Mouse (Mus musculus) hindbrain, embryonic 15.5 days (tissue): ENCODE results near the gene Dnajb14. TPM values are rescaled to one million over a fixed set of nuclear protein-coding genes. Genes with fewer than 3 reads are reported as not detected.

Source experiments
- ATAC-seq: fragments of 200-750 bp; cut with Nextera tagmentation; 2 replicates; pipeline ENCODE4 v1.8.0; 2017; ENCODE audit warnings: low read depth, moderate number of reproducible peaks, moderate TSS enrichment; ENCODE audit not compliant: low FRiP score
- H3K27ac ChIP-seq: fragments of 300-500 bp; sonication (generic); replicated peaks from 2 replicates; pipeline ENCODE4 v1.5.1; 2015; ENCODE audit warnings: mild to moderate bottlenecking, inconsistent platforms
- H3K27me3 ChIP-seq: fragments of 300-500 bp; sonication (generic); 2 replicates; pipeline ENCODE4 v1.6.1; 2015; ENCODE audit warnings: control low read depth, inconsistent platforms
- H3K36me3 ChIP-seq: fragments of 300-500 bp; sonication (generic); 2 replicates; pipeline ENCODE4 v1.6.1; 2015; ENCODE audit warnings: control low read depth, inconsistent platforms
- H3K4me1 ChIP-seq: fragments of 300-500 bp; sonication (generic); replicated peaks from 2 replicates; pipeline ENCODE4 v1.6.1; 2015; ENCODE audit warnings: control low read depth, inconsistent platforms
- H3K4me2 ChIP-seq: fragments of 300-500 bp; sonication (generic); 2 replicates; pipeline ENCODE4 v1.6.1; 2015; ENCODE audit warnings: moderate library complexity, mild to moderate bottlenecking, inconsistent platforms
- H3K4me3 ChIP-seq: fragments of 300-500 bp; sonication (generic); 2 replicates; pipeline ENCODE4 v1.5.1; 2015; ENCODE audit warnings: mild to moderate bottlenecking, inconsistent platforms
- H3K9ac ChIP-seq: fragments of 300-500 bp; sonication (generic); 2 replicates; pipeline ENCODE4 v1.6.1; 2015; ENCODE audit warnings: inconsistent platforms
- H3K9me3 ChIP-seq: fragments of 300-500 bp; sonication (generic); 2 replicates; pipeline ENCODE4 v1.6.1; 2016; ENCODE audit warnings: control low read depth, inconsistent platforms
- WGBS: fragments of 180-500 bp; shearing (Covaris S2); methylation state at CpG from one replicate; pipeline ENCODE4 v1.1.7; 2015; 5-methylcytosine and 5-hydroxymethylcytosine counted together
- polyA plus RNA-seq: library from polyadenylated mRNA; unstranded; fragments of >200 nt; fragmentation: Nextera tagmentation; extraction: Ambion mirVana; gene quantifications from 2 replicates; pipeline ENCODE4 v1.2.1, GENCODE M21; 2015

Dnajb14 gene
- polyA plus RNA-seq = 16.7 and 17.7 TPM in 2 replicates

DNA sequence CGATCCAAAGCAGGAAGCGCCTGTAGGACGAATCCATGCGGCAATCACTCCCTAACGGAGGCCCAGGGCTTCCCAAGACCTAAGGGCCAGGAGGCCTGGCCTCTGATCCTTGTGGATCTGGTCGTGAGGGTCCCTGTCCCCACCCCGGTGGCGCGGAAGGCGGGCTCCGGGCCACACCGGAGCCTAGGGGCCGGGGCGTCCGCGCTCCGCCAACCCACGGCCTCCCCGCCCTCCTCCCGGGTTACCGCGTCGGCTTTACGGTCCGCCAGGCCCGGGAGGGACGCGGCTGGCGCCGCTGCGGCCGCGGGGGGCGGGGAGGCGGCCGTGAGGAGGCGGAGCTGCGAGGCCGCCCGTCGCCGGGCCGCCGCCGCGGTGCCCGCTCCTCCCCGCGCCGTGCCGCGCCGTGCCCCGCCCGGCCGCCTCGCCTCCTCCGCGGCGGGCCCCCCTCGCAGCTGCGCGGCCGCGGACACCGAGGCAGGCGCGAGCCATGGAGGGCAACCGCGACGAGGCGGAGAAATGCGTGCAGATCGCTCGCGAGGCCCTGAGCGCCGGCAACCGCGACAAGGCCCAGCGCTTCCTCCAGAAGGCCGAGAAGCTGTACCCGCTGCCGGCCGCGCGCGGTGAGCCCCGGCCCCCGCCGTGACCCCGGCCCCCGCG lies at the start of gene Dnajb14:
Gene Dnajb14 (plus strand): TSS at position 239 of the 657 bp plus-strand sequence.
- Histone ChIP-seq H3K4me3 (peak within 1 kb of the TSS; percentile 75), H3K36me3 (no peaks in the 10 kb centered on the region)
- under 1% methylated on average over 69 of the region's 94 CpGs for WGBS

DNA sequence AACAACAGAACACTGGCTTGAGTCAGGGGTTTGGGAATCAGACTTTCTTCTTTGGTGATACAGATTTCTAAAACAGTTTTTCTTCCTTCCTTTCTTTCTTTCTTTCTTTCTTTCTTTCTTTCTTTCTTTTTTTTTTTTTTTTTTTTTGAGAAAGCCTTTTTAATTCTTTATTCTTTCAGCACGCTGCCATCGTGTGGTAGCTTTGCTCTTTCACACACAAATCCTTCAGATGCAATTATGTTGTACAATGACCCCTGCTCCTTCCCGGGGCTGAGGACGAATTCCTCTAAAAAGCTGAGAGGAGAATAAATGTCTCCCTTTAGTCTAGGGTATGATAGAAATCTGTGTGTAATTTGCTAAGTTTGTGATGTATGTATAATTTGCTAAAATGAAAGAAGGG lies 48.8 kb upstream of the Dnajb14 start:
- WGBS = 15% methylated on average over 4 of the region's 4 CpGs
- Histone ChIP-seq H3K4me2 (no peak overlapping the region), H3K27me3 (no peaks in the 10 kb centered on the region), H3K27ac (no peak overlapping the region), H3K9me3 (no peaks in the 10 kb centered on the region), H3K36me3 (no peaks in the 10 kb centered on the region), H3K4me1 (no peaks in the 10 kb centered on the region), H3K9ac (no peak overlapping the region), H3K4me3 (no peak overlapping the region)
- ATAC-seq = no peak

More for the DNA sequence above, at the start of gene Dnajb14:
- Histone ChIP-seq H3K9ac (peak within 1 kb of the TSS; percentile 85), H3K27ac (peak within 1 kb of the TSS; percentile 96), H3K27me3 (no peaks in the 10 kb centered on the region), H3K9me3 (no peaks in the 10 kb centered on the region), H3K4me1 (peaks cover 34% of the 10 kb centered on the region), H3K4me2 (peak within 1 kb of the TSS; percentile 76)
- peak; percentile 5; the same call in 1 of the 2 replicates for ATAC-seq

DNA sequence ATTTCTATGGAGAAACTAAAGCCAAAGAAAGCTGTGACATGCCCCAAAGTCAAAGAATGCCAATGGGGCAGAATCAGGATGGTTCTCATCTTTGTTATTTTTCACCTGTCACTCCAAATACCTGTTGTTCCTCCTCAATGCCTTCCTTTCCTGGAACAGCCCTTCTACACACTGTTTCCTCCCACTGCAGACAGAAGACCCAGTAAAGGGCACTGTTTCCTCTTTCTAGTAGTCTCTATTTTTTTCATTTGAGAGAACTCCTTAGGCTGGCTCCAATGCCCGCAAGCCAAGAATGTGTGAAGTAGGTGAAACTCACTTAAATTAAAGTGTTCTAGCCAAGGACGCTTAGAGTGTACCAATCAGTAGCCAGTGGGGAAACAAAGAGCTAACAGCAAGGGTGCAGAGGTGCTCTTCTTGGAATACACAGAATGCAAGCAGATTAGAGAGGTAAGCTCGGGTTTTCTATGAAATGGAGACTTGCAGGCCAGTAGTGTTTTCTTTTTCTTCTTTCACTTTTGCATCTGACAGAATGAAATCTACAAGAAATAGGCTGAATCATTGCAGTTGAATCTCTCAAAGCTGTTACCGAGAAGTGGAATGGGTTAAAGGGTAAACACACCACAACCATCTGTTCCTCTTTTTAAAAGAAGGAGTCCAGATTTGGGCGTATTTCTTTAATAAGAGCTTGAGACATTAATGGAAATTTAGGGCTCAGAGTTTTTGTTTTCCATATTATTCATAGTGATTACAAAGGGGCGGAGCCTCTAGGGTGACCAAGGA lies 46.6 kb upstream of the Dnajb14 start:
- Histone ChIP-seq H3K4me3 (no peak overlapping the region), H3K27ac (no peak overlapping the region), H3K27me3 (no peaks in the 10 kb centered on the region), H3K4me1 (no peaks in the 10 kb centered on the region), H3K4me2 (no peak overlapping the region), H3K9me3 (no peaks in the 10 kb centered on the region), H3K9ac (no peak overlapping the region), H3K36me3 (no peaks in the 10 kb centered on the region)
- no peak for ATAC-seq
- WGBS = 87% methylated on average over 6 of the region's 6 CpGs

DNA sequence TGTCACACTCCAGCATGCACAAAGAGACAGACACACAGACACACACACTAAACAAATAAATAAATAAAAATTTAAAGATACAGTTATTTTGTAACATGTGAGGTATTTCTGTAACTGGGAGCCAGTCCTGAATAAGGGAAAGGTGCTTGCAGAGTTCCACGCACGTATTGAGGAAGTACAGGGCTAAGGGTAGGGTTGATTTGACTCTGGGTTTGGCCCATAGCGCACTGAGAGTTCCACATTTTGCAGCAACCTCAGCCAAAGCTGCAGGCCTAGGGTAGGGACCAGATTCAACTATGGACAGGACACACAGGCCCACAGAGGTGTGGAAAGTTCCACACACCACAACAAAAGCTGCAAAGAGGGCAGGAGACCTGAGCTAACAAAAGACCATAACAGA lies 44.2 kb upstream of the Dnajb14 start:
- no peak overlapping the region for H3K27ac ChIP-seq
- H3K36me3 ChIP-seq = no peaks in the 10 kb centered on the region
- H3K9ac ChIP-seq = no peak overlapping the region
- no peaks in the 10 kb centered on the region for H3K9me3 ChIP-seq
- no peaks in the 10 kb centered on the region for H3K4me1 ChIP-seq
- no peak for ATAC-seq
- WGBS = 92% methylated on average over 3 of the region's 3 CpGs
- no peak overlapping the region for H3K4me2 ChIP-seq
- no peaks in the 10 kb centered on the region for H3K27me3 ChIP-seq
- H3K4me3 ChIP-seq = no peak overlapping the region

DNA sequence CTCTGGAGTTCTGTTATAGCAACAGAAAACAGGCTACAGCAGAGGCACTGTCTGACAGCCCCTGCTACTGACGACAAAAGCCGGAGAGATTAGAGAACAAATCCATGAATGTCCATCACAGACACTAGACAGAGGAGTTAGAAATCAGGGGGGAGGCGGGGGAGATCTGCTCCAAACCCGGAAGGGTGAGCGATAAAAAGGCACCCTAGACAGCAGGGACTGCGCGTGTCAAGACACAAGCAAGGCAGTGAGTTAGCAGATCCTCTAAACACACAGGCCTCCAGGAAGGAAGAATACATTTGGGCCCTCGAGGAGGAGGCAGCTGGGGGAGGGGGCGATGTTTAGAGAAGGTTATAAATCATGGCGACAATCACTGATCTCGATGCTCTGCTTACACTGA lies 39.8 kb upstream of the Dnajb14 start:
- no peak overlapping the region for H3K4me3 ChIP-seq
- H3K9me3 ChIP-seq = no peaks in the 10 kb centered on the region
- WGBS = 46% methylated on average over 11 of the region's 11 CpGs
- no peaks in the 10 kb centered on the region for H3K27me3 ChIP-seq
- no peaks in the 10 kb centered on the region for H3K36me3 ChIP-seq
- 0 out of 2 replicates have a peak overlapping the region, but pooled peaks have one; percentile 0 for H3K27ac ChIP-seq
- no peaks in the 10 kb centered on the region for H3K4me1 ChIP-seq
- ATAC-seq = 0 out of 2 replicates have a peak, but pooled peaks have one; percentile 15
- H3K4me2 ChIP-seq = no peak overlapping the region
- no peak overlapping the region for H3K9ac ChIP-seq

DNA sequence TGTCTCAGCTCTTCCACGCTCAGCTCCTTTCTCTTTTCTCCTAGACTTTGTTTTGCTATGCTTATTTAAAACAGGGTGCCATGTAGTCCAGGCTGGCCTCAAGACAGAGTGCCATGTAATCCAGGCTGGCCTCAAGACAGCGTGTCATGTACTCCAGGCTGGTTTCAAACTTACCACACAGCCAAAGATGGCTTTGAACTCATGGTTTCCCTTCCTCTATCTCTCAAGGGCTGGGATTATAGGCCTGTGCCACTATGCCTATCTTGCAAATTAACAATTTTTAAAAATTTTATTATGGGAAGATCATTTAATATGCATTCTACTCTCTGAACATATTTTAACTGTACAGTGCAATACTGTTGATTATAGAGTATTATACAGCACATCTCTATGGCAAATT lies 36.3 kb upstream of the Dnajb14 start:
- Histone ChIP-seq H3K4me3 (no peak overlapping the region), H3K4me1 (no peaks in the 10 kb centered on the region), H3K9me3 (no peaks in the 10 kb centered on the region), H3K4me2 (no peak overlapping the region), H3K27ac (no peak overlapping the region), H3K9ac (no peak overlapping the region), H3K36me3 (no peaks in the 10 kb centered on the region), H3K27me3 (no peaks in the 10 kb centered on the region)
- ATAC-seq = no peak
- 91% methylated on average over 2 of the region's 2 CpGs for WGBS

DNA sequence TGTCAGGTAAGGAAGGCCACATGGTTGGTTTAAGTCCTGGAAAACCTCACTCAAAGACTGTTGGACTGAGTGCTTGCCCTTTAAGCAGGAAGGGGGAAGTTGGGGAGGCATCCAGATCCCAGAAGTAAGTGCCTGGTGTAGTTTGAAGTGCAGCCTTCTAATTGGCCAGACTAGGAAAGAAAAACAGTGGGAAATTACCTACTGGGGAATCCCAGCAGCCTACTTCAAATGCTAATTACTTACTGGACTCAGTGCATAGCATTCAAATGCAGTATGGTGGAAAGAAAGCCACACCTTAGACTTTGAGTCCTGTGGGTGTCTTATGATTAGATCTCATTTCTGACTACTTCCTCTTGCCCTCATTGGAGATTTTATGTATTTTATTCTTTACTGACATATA lies 34.3 kb upstream of the Dnajb14 start:
- Histone ChIP-seq H3K4me1 (no peaks in the 10 kb centered on the region), H3K27ac (no peak overlapping the region), H3K9ac (no peak overlapping the region), H3K4me2 (no peak overlapping the region), H3K36me3 (no peaks in the 10 kb centered on the region), H3K9me3 (no peaks in the 10 kb centered on the region), H3K27me3 (no peaks in the 10 kb centered on the region), H3K4me3 (no peak overlapping the region)
- no peak for ATAC-seq

DNA sequence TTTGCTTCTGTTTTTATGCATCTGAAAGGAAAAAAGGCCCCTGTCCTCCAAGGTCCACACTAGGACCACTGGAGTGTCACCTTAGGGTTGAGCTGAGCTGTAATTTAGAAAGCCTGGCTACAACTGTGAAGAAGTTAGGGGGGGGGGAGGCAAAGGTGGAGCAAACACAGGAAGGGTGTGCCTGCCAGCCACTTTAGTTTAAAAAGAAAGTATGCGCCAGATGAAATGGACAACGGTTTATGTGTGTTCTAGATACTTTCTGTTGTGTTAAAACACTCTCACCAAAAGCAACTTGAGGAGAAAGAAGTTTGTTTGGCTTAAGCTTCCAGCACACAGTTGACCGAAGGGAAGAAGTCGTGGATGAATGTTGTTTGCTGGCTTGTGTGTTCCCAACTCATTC lies 33.8 kb upstream of the Dnajb14 start:
- 85% methylated on average over 4 of the region's 4 CpGs for WGBS
- H3K9me3 ChIP-seq = no peaks in the 10 kb centered on the region
- no peaks in the 10 kb centered on the region for H3K27me3 ChIP-seq
- no peak overlapping the region for H3K4me2 ChIP-seq
- H3K9ac ChIP-seq = no peak overlapping the region
- no peaks in the 10 kb centered on the region for H3K36me3 ChIP-seq
- no peak for ATAC-seq
- H3K4me3 ChIP-seq = no peak overlapping the region
- no peaks in the 10 kb centered on the region for H3K4me1 ChIP-seq
- H3K27ac ChIP-seq = no peak overlapping the region

DNA sequence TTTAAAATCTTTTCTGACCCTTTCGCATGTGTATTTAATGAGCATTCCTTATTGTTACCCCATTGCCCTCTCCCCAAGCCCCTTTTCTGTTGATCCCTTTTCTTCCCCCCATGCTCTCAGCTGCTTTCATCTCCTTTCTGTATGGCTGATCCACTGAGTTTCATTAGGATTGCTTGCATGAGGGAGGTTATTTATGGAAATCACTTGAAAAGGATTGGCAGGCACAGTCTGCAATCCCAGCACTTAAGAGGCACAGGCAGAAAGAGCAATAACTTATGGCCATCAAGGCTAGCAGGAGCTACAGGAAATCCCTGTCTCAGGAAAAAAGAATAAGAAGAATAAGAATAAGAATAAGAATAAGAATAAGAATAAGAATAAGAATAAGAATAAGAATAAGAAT lies 30.9 kb upstream of the Dnajb14 start:
- WGBS = 87% methylated on average over 1 of the region's 1 CpGs
- no peak overlapping the region for H3K27ac ChIP-seq
- no peak overlapping the region for H3K4me3 ChIP-seq
- no peak overlapping the region for H3K9ac ChIP-seq
- H3K36me3 ChIP-seq = no peaks in the 10 kb centered on the region
- no peaks in the 10 kb centered on the region for H3K4me1 ChIP-seq
- H3K4me2 ChIP-seq = no peak overlapping the region
- no peak for ATAC-seq
- H3K27me3 ChIP-seq = no peaks in the 10 kb centered on the region
- H3K9me3 ChIP-seq = no peaks in the 10 kb centered on the region

DNA sequence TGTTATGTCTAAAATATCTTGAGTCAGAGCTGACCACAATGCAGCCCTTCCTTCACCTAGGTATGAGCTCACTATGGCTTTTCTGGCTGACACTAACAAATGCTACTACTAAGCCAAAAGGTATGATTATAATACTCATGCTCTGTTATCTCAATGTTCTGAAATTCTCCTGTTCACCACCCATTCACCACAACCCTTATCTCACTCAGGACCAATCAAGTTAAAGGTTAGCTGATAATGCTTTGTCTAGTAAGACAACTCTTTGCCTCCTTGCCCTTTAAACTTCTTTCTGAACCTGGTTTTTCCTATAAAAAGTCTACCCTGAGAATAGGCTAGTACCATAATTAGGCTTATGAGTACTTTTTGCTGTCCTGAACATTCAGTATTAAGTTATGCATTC lies 29.3 kb upstream of the Dnajb14 start:
- Histone ChIP-seq H3K4me2 (no peak overlapping the region), H3K4me3 (no peak overlapping the region), H3K27ac (no peak overlapping the region), H3K9me3 (no peaks in the 10 kb centered on the region), H3K9ac (no peak overlapping the region), H3K27me3 (no peaks in the 10 kb centered on the region), H3K4me1 (no peaks in the 10 kb centered on the region), H3K36me3 (no peaks in the 10 kb centered on the region)
- ATAC-seq = no peak

DNA sequence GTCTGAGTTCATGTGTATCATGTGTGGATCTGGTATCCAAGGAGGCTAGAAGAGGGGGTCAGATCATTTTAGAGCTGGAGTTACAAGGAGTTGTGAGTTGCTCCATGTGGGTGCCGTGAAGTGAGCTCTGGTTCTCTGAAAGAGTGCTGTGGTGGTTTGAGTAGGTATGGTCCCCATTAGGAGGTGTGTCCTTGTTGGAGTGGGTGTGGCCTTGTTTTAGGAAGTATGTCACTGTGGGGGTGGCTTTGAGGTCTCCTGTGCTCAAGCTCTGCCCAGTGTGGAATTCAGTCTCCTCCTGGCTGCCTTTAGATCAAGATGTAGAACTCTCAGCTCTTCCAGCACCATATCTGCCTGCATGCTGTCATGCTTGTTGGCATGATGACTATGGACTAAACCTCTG lies 24.5 kb upstream of the Dnajb14 start:
- WGBS = 84% methylated on average over 1 of the region's 1 CpGs
- no peak for ATAC-seq
- H3K4me3 ChIP-seq = no peak overlapping the region
- no peaks in the 10 kb centered on the region for H3K27me3 ChIP-seq
- no peaks in the 10 kb centered on the region for H3K36me3 ChIP-seq
- H3K27ac ChIP-seq = no peak overlapping the region
- H3K4me1 ChIP-seq = no peaks in the 10 kb centered on the region
- H3K9ac ChIP-seq = no peak overlapping the region
- H3K4me2 ChIP-seq = no peak overlapping the region
- no peaks in the 10 kb centered on the region for H3K9me3 ChIP-seq

DNA sequence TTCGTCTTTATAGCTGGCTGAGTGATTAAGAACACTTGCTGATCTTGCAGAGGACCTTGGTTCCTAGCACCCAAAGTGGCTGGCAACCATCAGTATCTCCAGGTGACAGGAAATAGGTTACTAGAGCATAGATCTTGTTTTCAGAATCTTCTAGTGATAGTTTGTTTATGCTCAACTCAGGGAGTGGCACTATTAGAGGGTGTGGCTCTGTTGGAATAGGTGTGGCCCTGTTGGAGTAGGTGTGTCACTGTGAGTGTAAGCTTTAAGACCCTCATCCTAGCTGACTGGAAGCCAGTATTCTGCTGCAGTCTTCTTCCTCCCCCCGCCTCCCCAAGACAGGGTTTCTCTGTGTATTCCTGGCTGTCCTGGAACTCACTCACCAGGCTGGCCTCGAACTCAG lies 23.2 kb upstream of the Dnajb14 start:
- Histone ChIP-seq H3K36me3 (no peaks in the 10 kb centered on the region), H3K27ac (no peak overlapping the region), H3K4me1 (no peaks in the 10 kb centered on the region), H3K4me3 (no peak overlapping the region), H3K9me3 (no peaks in the 10 kb centered on the region), H3K4me2 (no peak overlapping the region), H3K9ac (no peak overlapping the region), H3K27me3 (no peaks in the 10 kb centered on the region)
- ATAC-seq = no peak
- 85% methylated on average over 3 of the region's 3 CpGs for WGBS
